Mouse (Mus musculus): ENCODE measurements around the gene Pbx1.

The Pbx1 gene

DNA sequence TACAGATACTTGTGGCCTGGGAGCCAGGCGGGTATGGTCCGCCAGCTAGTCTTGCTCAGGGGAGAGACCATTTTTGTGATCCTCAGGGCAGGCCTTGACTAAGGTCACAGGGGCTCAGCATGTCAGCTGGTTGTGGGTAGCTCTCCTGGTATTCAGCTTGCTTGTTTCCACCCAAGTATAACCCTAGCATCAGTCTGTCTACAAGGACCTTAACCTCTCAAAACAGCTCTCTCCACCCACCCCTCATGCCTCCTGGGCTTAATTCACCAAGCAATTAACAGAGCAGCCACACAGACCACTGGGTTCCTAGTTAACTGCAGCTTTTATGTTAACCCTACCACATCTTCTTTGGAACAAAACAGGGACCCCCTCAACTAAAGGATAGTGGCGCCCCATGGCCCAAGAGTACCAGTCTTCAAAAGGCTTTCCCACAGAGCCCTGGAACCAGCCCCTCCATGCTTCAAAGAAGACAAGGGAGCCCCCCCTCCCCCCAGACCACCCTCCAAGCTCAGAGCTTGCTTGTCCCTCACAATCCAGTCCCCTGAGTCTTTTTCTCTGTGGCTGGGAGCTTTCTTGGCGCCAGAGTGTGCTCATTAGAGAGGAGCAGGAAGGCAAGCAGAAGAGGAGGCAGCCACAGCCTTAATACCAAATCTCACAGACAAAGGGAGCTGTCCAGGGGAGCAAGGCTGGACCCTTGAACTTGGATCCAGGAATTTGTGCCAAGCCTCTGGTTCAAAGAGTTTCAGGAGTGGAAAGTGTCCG is 48.1 kb downstream of the Pbx1 start:
- peak; percentile 83 for DNase-seq (ENCODE audit: inconsistent ontology term)

DNA sequence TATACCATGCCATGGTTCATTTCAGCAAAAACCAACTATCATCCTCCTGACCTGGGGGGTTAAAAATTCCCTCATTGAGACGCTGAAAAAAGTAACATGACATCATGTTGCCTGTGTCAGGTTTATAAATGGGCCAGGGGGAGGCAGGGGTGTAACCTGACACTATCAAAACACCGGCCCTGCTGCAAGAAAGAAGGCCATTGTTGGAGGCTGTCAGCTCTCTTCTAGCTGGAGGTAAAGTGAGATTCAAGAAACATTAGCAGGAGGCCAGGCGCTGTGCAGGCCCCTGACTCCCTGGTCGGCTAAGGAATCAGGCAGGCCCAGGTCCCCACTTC is 49.3 kb downstream of the Pbx1 start:
- DNase-seq (ENCODE audit: inconsistent ontology term), result peak; percentile 66

DNA sequence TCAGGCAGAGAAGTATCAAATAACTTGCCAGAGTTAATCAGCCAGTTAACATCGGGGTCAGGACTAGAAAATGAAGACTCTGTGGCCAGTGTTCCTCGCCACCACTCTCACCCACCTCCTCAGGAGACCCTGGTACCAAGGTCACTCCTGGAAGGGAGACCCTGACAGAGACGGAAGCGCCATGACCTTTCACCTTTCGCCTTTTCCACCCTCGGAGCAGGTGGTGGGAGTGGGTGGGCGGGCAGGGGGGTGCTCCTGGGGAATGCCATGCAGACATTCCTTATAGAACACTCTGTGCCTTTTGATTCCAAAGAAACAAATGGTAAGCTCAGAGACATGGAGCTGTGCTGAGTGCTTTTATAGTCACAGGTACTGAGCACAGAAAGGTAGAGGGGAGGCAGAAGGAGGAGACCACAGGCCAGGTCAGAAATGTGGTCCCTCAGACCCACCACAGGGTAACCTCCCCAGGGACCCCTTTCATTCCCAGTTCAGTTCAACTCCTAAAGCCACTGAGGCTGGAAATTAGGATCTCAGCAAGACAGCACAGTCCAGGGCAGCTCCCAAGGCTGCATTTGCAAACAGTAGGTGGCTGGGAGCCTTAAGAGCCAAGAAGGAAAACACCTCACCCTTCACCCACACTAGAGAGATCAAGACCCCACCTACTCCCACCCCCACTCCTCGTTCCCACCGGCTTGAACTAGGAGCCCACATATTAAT is 49.8 kb downstream of the Pbx1 start:
- DNase-seq (ENCODE audit: inconsistent ontology term), result no peak

DNA sequence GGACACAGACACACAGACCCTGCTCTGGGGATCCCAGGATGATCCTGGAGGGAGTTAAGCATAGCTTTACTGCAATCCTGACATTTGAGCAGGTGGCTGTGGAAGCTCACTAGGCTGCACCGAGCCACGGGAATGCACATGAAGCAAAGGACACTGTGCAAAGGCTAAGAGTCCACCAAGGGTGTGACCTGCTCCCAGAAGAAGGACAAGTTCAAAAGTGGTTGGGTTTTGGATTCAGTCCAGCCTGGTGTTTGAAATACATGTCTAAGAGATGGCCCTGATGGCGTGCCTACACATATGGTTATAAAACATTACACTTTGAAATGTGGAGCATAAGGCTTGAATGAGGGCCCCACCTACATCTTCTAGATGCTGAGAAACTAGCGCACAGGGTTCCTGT is 50.6 kb downstream of the Pbx1 start:
- no peak for DNase-seq (ENCODE audit: inconsistent ontology term)

DNA sequence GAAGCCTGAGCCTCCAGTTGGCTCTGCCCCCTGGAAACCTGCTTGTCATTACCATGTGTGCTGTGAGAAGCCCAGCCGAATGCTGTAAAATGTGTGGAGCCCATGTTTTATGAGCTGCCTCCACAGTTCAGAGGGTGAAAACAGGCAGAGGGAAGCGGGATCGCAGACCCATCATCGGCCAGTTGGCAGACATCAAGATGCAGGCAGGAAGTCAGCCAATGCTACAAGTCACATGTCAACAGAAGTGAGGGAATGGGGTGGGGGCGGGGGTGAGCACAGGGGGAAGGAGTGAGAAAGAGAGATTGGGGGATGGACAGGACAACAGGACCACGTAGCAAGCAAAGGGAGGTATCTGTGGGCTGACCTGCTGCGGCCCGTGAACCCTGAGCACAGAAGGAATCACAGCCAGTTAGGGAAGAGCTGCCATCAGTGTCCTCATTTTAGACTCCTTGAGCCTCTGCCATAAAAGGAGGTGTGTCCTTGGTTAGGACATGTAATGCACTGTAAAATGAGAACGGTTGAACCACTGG is 51.8 kb downstream of the Pbx1 start:
- DNase-seq (ENCODE audit: inconsistent ontology term), result no peak

GRCm38 (mm10) chr1:168377650-168378049 is 54.4 kb downstream of the Pbx1 start:
- DNase-seq (ENCODE audit: inconsistent ontology term), result no peak

DNA sequence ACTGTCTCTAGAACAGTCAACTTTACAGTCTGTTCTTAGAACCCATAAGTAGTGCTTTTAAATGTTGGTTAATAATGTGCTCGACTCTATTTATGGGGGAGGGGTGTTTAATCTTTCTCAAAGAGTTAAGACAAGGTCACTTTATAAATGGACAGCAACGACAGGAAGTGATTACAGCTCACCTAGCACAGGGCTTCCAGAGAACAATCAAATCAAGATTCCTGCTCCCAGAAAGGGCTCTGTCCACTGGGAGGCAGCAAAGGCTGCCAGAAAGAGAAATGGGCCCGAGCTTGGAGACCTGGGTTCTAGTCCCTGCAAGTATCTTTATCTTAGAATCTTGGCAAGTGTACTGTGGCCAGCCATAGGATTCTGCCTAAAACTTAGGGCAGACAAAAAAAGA is 55.7 kb downstream of the Pbx1 start:
- DNase-seq (ENCODE audit: inconsistent ontology term), result no peak

- peak; percentile 55 for DNase-seq (ENCODE audit: inconsistent ontology term)
Observed at GRCm38 (mm10) chr1:168374953-168375600, 57.0 kb downstream of the Pbx1 start.

DNA sequence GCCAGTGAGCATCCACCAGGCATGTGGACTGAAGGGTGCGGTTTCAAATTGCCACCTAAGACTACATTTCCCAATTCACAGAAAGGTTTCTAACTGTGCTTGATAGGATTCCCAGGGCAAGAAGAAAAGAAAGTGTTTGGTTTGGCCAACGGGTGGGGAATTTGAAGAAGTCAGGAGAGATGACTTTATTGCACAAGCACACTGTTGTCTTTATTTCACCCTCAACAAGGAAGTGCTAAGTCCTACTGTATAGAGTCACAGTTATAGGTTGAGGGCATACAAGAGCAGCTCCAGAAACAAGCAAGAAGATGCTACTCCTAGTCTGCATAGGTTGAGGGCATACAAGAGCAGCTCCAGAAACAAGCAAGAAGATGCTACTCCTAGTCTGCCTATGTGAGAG is 60.0 kb downstream of the Pbx1 start:
- no peak for DNase-seq (ENCODE audit: inconsistent ontology term)

DNA sequence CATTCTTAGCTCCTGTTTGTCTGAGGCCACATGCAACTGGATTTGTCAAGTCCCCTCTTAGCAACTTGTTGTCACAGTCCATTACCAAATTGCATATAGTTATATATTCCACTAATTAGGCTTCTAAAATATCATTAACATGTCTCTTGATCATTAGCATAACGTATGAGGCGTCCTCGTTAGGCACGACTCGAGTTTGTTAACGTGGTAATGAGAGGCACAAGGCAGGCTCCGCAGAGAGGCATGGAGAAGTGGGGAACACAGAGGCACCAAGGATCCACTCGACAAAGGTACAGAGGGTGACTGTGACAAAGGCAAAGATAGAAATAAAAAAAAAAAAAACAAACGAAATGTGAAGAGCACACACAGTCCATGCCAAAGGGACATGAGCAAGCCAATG is 61.1 kb downstream of the Pbx1 start:
- DNase-seq (ENCODE audit: inconsistent ontology term), result no peak

GRCm38 (mm10) chr1:168366261-168366660 is 65.8 kb downstream of the Pbx1 start:
- no peak for DNase-seq (ENCODE audit: inconsistent ontology term)

DNA sequence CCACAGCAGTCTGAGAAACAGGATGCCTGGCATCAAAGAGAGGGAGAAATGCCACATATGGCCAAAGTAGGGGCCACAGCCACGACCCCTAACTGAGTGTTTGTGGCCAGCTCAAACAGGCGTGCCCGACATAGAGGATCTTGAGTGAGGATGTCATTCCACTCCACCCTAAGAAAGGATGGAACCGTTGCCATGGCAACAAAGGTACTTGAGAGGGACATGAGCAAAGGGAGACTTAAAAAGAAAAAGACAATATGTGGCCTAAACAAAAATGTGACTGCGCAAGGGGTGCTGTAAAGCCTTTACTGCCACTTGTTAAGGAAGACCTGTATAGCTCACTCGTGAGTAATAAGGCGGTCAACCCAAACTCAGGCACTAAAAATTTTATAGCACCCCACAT is 67.7 kb downstream of the Pbx1 start:
- DNase-seq (ENCODE audit: inconsistent ontology term), result no peak

DNA sequence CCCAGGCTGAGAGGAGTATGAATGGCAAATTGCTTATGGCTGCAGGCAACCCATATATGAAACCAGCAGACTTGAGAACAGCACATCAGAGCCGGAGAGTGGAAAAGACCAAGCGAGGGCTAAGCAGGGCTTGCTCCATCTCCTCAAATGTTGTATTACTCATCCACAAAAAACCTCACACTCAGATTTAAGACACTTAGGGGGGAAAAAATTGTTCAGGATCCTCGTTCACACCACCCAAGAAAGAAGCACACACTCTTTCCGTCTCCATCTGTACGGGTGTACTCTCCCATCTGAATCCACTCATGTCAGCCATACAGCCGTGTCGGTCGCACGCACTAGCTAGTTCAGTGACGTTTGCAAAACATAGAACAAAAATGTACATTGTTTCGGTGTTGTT is 69.0 kb downstream of the Pbx1 start:
- DNase-seq (ENCODE audit: inconsistent ontology term), result no peak

- DNase-seq (ENCODE audit: inconsistent ontology term), result peak; percentile 75
Observed at GRCm38 (mm10) chr1:168362464-168362863, 69.6 kb downstream of the Pbx1 start.

GRCm38 (mm10) chr1:168357680-168358611 is 74.1 kb downstream of the Pbx1 start:
- DNase-seq (ENCODE audit: inconsistent ontology term), result no peak

DNA sequence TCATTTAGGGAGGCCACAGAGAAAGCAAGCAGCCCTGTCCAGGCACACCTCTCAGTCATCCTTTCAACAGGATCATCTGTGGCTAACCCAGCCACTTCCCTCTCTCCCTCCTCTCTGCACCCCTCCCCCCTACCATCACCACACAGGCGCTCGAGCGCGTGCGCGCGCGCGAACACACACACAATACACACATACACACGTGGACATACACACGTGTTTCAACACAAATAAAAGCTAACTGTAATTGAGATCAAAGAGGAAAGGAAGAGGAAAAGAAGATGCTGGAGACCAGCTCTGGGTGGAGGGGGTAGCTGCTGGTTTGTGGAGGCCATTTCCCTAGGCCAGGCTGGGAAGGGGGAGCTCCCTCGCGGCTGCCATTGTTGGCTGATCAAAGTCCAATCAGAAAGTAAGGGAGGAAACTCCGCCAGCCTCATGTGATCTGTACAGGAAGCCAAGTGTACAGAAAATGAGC is 75.1 kb downstream of the Pbx1 start:
- DNase-seq (ENCODE audit: inconsistent ontology term), result peak; percentile 55

DNA sequence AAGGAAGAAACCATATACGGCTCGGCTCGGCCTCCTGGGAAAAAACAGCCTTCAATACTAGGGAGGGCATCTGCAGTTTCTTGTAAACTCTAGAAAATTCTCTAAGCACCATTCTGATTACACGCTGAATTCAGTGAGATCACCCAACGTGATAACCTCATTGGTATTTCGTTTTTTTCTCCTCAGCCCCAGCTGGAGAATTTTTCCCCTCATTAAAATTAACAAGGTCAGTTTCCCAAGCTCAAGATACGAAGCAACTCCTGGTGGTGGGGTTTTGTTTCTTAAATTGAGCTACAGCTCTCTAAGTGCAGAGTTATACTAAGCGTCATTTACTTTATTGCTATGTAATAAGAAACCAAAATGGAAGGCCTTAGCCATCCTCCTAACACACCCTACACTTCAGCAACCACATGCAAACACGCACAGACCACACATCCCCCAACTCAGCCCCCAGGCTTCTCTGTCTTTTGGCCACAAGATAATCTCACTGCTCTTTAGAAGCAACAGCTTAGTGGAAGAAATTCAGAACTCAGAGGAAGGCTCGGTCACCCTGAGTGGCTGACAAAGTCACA is 76.0 kb downstream of the Pbx1 start:
- peak; percentile 40 for DNase-seq (ENCODE audit: inconsistent ontology term)

DNA sequence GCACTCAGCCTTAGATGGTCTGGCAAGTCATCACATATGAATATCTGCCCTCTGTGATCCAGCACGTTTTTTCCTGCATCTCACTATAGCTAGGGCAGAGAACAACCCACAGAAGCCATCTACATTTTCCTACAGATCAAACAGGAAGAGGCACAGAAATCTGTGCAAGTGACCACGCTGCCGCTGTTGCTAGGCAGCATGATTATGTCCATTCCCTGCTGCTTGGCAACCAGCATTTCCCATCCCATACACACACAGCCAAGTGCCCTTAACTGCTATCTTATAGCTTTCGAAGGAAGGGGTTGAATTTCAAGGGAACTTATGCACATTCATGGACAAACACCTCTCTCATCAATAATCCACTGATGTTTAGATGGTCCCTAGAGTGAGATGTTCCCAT is 77.1 kb downstream of the Pbx1 start:
- no peak for DNase-seq (ENCODE audit: inconsistent ontology term)

DNA sequence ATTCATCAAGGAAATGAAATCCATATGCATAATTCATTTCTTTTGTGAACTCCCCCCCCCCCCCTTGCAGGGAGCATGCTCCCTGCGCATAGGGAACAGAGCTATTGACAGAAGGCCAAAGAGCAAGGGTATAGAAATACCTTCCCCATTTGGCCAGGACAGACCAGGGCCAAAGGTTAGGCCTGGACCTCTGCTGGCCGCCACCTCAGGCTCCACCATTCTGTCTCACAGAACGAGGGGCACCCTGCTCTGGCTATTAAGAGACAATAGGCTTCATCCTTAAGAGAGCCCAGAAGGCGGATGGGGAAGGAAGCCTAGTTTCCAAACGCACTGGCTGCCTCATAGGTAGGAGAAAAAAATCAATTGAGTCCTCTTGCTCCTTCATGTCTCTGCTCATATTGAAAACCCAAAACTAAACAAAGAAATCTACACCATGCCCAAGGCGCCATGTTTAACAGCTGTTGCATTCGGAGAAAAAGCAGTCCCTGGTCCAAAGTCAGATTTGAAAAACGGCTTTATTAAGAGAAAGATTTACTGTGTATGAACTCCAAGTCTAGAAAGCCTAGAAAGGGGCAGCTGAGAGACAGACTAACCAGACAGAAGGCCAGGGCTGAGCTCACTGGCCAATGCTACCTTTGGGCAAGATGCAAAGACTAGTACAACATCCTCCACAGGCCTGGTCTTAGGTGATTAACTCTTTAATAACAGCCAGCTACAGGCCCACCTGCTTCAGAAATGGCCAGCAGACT is 83.9 kb downstream of the Pbx1 start:
- DNase-seq (ENCODE audit: inconsistent ontology term), result no peak

GRCm38 (mm10) chr1:168344918-168345317 is 87.2 kb downstream of the Pbx1 start:
- no peak for DNase-seq (ENCODE audit: inconsistent ontology term)
